Mouse (Mus musculus) MEL-GATA-1-ER (cell line): ENCODE data around the gene Gm4187.
"Not testable (repeated sequence)": the region's sequence is repeated elsewhere in the genome, so short reads cannot be mapped to it uniquely, and the experiment has no call there.

ENCODE experiments used
- DNase-seq: peaks from one replicate; pipeline ENCODE4 v3.0.0-alpha.2; 2012; ENCODE audit warnings: low read depth; ENCODE audit errors: extremely low read depth

Gm4187 gene

GRCm38 (mm10) chr7:22329617-22330016 is at the start of gene Gm4187:
Gm4187 (minus strand) TSS chr7:22329717.
- DNase-seq: not testable (repeated sequence)

GRCm38 (mm10) chr7:22370939-22371338 is 41.4 kb upstream of the Gm4187 start, which contains the start of gene Gm8660:
Gm8660 (minus strand) TSS chr7:22371039.
- DNase-seq: not testable (repeated sequence)
